Mouse (Mus musculus) retina, postnatal 7 days (tissue): ENCODE measurements around the gene Dcaf12l2.

Experiments used
- DNase-seq: peaks from one replicate; pipeline ENCODE4 v3.0.0-alpha.2; 2012; ENCODE audit warnings: low read depth, low spot score

The Dcaf12l2 gene

DNA sequence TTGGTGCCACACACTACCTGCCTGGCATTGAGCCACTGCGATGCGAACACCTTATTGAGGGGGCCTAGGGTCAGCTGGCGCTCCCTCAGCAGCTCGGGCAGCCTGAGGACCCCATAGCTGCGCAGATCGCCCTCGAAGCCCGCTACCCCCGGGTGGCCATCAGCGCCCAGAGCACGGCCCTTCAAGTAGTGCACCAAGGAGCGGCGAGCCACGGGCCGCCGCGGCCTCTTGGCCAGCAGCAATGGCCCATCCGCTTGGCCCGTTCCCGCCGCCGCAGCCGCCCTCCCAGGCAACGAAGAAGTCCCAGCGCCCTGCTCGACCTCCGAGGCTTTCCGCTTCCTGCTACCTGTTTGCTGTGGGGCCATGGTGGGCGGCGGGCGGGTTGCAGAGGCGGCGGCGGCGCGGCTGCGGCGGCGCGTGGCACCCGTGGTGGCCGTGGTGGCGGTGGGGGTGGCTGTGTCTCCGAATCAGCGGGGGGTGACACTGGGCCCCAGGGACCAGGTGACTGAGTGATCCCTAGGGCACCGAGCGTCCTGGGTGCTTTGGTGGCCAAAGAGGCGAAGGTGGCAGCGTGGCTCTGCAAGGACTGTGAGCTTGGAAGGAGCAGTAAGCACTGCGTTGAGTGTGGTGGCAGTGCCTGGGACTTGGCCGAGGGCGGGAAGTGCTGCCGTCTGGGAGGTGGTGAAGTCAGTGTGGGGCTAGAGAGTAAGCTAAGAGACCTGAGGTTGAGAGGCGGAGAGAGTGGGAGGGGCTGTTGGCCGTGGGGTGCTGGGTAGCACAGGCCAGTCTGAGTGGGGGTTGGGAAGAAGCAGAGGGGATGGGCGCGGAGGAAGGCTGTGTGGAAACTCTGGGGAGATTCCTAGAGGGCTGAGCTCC is at the start of gene Dcaf12l2:
Gene Dcaf12l2 (minus strand): TSS at position 697 of the 876 bp plus-strand sequence.
- DNase-seq = no peak

DNA sequence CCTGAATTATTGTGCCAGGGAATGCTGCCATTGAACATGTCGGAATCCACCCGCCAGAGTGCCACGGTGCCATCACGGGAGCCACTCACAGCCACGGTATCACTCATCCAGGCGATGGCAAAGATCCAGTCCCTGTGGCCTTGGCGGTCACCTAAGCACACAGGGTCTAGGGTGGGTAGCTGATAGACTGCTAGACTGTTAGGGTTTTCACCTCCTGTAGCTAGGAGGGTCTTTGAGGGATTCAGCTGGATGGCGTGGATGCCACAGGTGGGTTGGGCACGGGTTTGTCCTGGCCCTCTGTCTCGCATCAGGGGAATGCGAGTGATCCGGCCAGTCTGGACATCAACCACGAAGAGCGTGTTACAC is 879 bp downstream of the Dcaf12l2 start:
- DNase-seq = no peak
